Mouse (Mus musculus): ENCODE measurements around the gene Nit1.

Nit1 gene

GRCm38 (mm10) chr1:171294298-171295062, 51.0 kb downstream of the Nit1 start, which contains the start of gene Ufc1:
Gene Ufc1, minus strand, starts transcription at chr1:171295024.
- in situ Hi-C loops (cut with MboI): no loop called here

GRCm38 (mm10) chr1:171293906-171294297, 51.5 kb downstream of the Nit1 start:
- in situ Hi-C loops (cut with MboI): no loop called here

GRCm38 (mm10) chr1:171293351-171293750, 52.1 kb downstream of the Nit1 start:
- in situ Hi-C loops (cut with MboI): no loop called here

DNA sequence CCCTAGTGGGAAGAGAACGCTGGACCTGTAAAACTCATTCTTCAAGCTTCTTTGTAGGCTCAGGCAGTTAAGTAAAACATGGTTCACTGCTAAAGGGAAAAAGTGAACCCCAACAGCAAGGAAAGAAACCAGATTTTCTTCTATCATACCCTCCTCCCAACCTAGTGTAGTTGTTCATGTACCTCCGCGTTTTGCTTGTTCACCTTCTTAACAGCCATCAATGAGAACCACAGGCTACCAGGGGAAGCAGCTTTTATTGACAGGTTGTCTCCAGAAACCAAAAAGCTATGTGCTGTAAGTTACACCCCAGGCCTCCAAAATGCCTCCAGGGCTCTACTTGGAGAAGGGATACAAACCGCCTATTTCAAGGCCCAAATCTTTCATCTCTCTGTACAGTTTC, 57.1 kb downstream of the Nit1 start:
- in situ Hi-C loops (cut with MboI): no loop called here
